Mouse (Mus musculus): ENCODE measurements around the gene Phactr4.

- no peak for TF ChIP-seq CTCF (IDR thresholded peaks at IDR 0.05; ENCODE audit: insufficient read depth, low read length)
- TF ChIP-seq POLR2A (IDR thresholded peaks at IDR 0.05; ENCODE audit: borderline replicate concordance, extremely low read depth, low read depth, low read length), result no peak
Observed at GRCm38 (mm10) chr4:132449778-132450177, 27.5 kb upstream of the Phactr4 start.

Data from lung, adult 2 months (tissue).